Mouse (Mus musculus): ENCODE results near the gene Wdr93.

DNA sequence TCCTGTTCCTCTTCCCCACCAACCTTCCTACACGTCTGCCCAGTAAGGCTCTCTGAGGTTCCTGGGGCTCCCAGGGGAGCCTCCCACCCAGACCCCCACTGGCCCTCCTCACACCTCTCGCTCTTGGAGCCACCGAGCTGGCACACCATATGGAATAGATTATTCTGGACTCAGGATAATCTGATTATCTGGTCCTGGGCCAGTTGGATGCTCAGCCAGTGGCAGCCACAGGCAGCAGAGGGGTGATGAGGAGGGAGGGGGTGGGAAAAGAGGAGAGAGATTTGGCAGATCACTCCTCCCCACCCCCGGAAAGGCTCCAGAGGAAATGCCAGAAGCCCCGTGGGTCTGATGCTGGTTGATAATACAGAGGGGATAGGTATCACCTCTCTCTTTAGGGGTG lies 55.6 kb downstream of the Wdr93 start:
- TF ChIP-seq POLR2A (IDR thresholded peaks at IDR 0.05; ENCODE audit: extremely low read depth, insufficient read depth, low read length) (no peak), CTCF (IDR thresholded peaks at IDR 0.05; ENCODE audit: low read depth, low read length) (no peak)

Measured in liver, adult 2 months (tissue).